Mouse (Mus musculus) testis, adult 2 months (tissue): ENCODE data around the gene Ldb2. TPM values are rescaled to one million over a fixed set of nuclear protein-coding genes. Genes with fewer than 3 reads are reported as not detected.

Experiments used
- H3K27ac ChIP-seq: fragments of 200-500 bp; 2 replicates; pipeline ENCODE4 v1.5.1; 2012; ENCODE audit warnings: low read depth, low read length; ENCODE audit not compliant: control insufficient read depth, insufficient read depth
- H3K27me3 ChIP-seq: fragments of 200-500 bp; 2 replicates; pipeline ENCODE4 v1.6.1; 2012; ENCODE audit warnings: mild to moderate bottlenecking, low read length, moderate library complexity; ENCODE audit not compliant: control insufficient read depth, insufficient read depth
- H3K36me3 ChIP-seq: fragments of 200-500 bp; 2 replicates; pipeline ENCODE4 v1.6.1; 2012; ENCODE audit warnings: mild to moderate bottlenecking, low read length; ENCODE audit not compliant: control insufficient read depth, insufficient read depth
- H3K4me1 ChIP-seq: fragments of 200-500 bp; 2 replicates; pipeline ENCODE4 v1.6.1; 2012; ENCODE audit warnings: low read length; ENCODE audit not compliant: control insufficient read depth, insufficient read depth
- H3K4me3 ChIP-seq: fragments of 200-500 bp; 2 replicates; pipeline ENCODE4 v1.5.1; 2012; ENCODE audit warnings: low read depth, mild to moderate bottlenecking, low read length, moderate library complexity, mixed read lengths; ENCODE audit not compliant: control insufficient read depth
- CTCF ChIP-seq: fragments of 200-500 bp; IDR thresholded peaks from 2 replicates; pipeline ENCODE4 v1.5.1; 2012; ENCODE audit warnings: low read depth, mild to moderate bottlenecking, inconsistent platforms, low read length, moderate library complexity; ENCODE audit not compliant: control insufficient read depth, insufficient read depth, insufficient replicate concordance
- POLR2A ChIP-seq: fragments of 200-500 bp; IDR thresholded peaks from 2 replicates; pipeline ENCODE4 v1.6.1; 2012; ENCODE audit warnings: low read depth, mild to moderate bottlenecking, inconsistent platforms, low read length, moderate library complexity; ENCODE audit not compliant: control insufficient read depth
- polyA plus RNA-seq: library from polyadenylated mRNA; depleted of rRNA; stranded (reverse); fragments of >200 nt; gene quantifications from 2 replicates; pipeline ENCODE4 v1.2.3, GENCODE M21; 2012

The Ldb2 gene
- polyA plus RNA-seq, 1 experiment: 0.99 TPM

- Histone ChIP-seq H3K27ac (no peak overlapping the region), H3K27me3 (no peaks in the 10 kb centered on the region), H3K4me3 (no peak overlapping the region), H3K4me1 (no peaks in the 10 kb centered on the region), H3K36me3 (no peaks in the 10 kb centered on the region)
- TF ChIP-seq POLR2A (no peak), CTCF (no peak)
Observed at GRCm38 (mm10) chr5:44498229-44498628, 301.3 kb downstream of the Ldb2 start.

- TF ChIP-seq CTCF: no peak
- TF ChIP-seq POLR2A: no peak
- Histone ChIP-seq H3K4me1 (no peaks in the 10 kb centered on the region), H3K27me3 (no peaks in the 10 kb centered on the region), H3K27ac (no peak overlapping the region), H3K4me3 (no peak overlapping the region), H3K36me3 (no peaks in the 10 kb centered on the region)
Observed at GRCm38 (mm10) chr5:44496854-44497253, 302.6 kb downstream of the Ldb2 start.

GRCm38 (mm10) chr5:44495092-44495491 lies 304.4 kb downstream of the Ldb2 start:
- Histone ChIP-seq H3K4me1 (no peaks in the 10 kb centered on the region), H3K36me3 (no peaks in the 10 kb centered on the region), H3K27me3 (no peaks in the 10 kb centered on the region), H3K4me3 (no peak overlapping the region), H3K27ac (no peak overlapping the region)
- TF ChIP-seq POLR2A (no peak), CTCF (no peak)

DNA sequence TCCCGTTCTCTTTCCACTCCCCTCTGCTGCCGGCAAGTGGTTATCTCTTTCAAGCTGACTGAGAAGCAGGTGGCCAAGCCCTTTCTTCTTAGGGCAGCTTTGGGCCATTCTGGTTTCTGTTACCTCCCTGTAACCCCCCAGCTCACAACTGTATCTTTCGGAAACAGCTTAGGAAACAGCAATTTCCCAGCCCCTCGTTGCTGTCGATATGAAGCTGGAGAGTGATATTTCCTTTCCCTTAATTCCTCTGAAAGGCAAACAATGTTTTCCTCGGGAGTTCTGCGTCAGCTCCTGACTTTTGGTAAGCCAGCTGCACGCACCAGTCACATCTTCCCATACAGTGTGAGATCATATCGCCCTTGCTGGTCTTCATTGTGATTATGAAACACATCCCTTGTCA lies 305.3 kb downstream of the Ldb2 start:
- Histone ChIP-seq H3K27ac (no peak overlapping the region), H3K36me3 (no peaks in the 10 kb centered on the region), H3K4me3 (no peak overlapping the region), H3K4me1 (no peaks in the 10 kb centered on the region), H3K27me3 (no peaks in the 10 kb centered on the region)
- TF ChIP-seq CTCF (no peak), POLR2A (no peak)

DNA sequence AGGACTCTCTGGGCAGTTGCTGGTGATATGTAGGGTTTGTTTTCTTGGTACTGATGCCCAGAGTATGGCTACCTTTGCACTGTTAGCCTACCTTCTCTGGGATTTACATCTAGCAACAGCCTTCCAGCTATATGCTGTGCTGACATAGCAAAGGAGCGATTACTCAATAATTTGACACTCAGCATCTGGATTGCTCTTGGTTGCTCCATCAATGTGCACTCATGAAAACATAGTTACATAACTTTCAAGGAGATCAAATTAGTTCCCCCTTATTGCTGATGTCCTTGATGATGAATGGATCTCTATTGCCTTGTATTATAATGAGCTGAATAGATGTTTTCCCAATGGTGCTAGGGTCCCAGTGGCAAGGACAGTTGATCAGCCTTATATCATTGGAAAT lies 308.0 kb downstream of the Ldb2 start:
- Histone ChIP-seq H3K27ac (no peak overlapping the region), H3K27me3 (no peaks in the 10 kb centered on the region), H3K4me3 (no peak overlapping the region), H3K36me3 (no peaks in the 10 kb centered on the region), H3K4me1 (no peaks in the 10 kb centered on the region)
- TF ChIP-seq POLR2A (no peak), CTCF (no peak)

DNA sequence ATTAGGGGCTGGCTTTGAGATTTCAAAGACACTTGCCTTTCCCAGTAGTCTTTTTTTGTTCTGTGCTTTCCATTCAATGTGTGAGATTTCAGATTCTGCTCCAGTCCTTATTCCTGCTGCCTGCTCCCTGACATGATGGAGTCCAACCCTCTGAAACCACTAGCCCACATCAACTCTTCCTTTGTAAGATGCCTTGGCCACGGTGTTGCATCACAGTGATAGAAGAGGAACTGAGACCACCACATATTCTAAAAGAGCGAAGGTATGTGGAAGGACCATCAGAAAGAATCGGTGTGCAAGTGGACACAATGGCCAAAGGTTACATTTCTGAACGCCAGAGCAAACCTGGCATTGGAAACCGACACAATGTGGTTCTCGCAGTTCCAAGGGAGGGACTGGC lies 309.0 kb downstream of the Ldb2 start:
- Histone ChIP-seq H3K27ac (no peak overlapping the region), H3K27me3 (no peaks in the 10 kb centered on the region), H3K36me3 (no peaks in the 10 kb centered on the region), H3K4me3 (no peak overlapping the region), H3K4me1 (no peaks in the 10 kb centered on the region)
- no peak for TF ChIP-seq CTCF
- no peak for TF ChIP-seq POLR2A

DNA sequence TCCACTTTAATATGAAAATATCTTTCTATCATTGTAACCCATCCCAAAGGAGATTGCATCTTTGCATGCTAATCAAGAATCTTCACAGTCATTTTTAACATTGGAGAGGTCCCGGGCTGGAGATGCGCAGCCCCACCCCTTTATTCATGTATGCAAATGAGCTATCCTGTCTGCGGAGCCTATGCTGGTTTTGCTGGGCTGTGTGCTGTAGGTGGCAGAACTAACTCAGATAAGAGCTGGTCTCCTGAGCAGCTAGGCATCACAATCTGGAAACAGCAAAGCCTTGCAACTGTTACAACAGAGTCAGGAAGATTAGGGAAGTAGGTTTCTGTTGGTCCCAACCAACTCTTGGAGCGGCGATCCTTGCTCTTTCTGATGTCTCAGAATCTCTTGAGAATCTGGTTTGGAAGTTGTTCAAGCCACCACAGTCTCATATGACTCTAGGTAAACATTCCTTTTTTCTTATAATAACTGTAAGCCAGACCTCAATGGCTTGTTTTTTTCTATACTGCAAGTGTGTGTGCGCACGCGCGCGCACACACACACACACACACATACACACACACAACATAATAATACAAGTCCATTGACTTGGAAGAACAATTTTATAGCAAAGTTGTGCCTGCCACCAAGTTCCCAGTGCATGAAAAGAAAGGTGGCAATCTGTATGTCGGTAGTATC lies 315.9 kb downstream of the Ldb2 start:
- TF ChIP-seq CTCF: no peak
- TF ChIP-seq POLR2A: no peak
- Histone ChIP-seq H3K4me3 (no peak overlapping the region), H3K27me3 (no peaks in the 10 kb centered on the region), H3K27ac (no peak overlapping the region), H3K36me3 (no peaks in the 10 kb centered on the region), H3K4me1 (peaks cover 4% of the 10 kb centered on the region; the same call in 1 of the 2 replicates)
